Mouse (Mus musculus) small intestine, adult 2 months (tissue): ENCODE measurements around the gene Mettl9. TPM values are rescaled to one million over a fixed set of nuclear protein-coding genes. Genes with fewer than 3 reads are reported as not detected.

Experiments used
- H3K27ac ChIP-seq: fragments of 200-500 bp; 2 replicates; pipeline ENCODE4 v1.5.1; 2012; ENCODE audit warnings: low read depth, low read length, control low read depth, inconsistent platforms; ENCODE audit not compliant: insufficient read depth
- H3K27me3 ChIP-seq: fragments of 200-500 bp; 2 replicates; pipeline ENCODE4 v1.6.1; 2012; ENCODE audit warnings: mild to moderate bottlenecking, moderate library complexity, low read length, inconsistent platforms; ENCODE audit not compliant: control insufficient read depth, insufficient read depth
- H3K36me3 ChIP-seq: fragments of 200-500 bp; 2 replicates; pipeline ENCODE4 v1.6.1; 2012; ENCODE audit warnings: mild to moderate bottlenecking, low read length, control low read depth, inconsistent platforms; ENCODE audit not compliant: control insufficient read depth, insufficient read depth
- H3K4me1 ChIP-seq: fragments of 200-500 bp; 2 replicates; pipeline ENCODE4 v1.6.1; 2012; ENCODE audit warnings: low read length, inconsistent platforms, mixed read lengths; ENCODE audit not compliant: control insufficient read depth, insufficient read depth, insufficient read length
- H3K4me3 ChIP-seq: fragments of 200-500 bp; 2 replicates; pipeline ENCODE4 v1.5.1; 2012; ENCODE audit warnings: low read depth, mild to moderate bottlenecking, control low read depth, inconsistent platforms, low read length, moderate library complexity
- CTCF ChIP-seq: fragments of 200-500 bp; IDR thresholded peaks from 2 replicates; pipeline ENCODE4 v1.5.1; 2012; ENCODE audit warnings: low read depth, mild to moderate bottlenecking, control low read depth, inconsistent platforms, low read length, moderate library complexity, mixed read lengths; ENCODE audit not compliant: insufficient replicate concordance, insufficient read length; ENCODE audit errors: extremely low read depth
- POLR2A ChIP-seq: fragments of 200-500 bp; IDR thresholded peaks from 2 replicates; pipeline ENCODE4 v1.6.1; 2012; ENCODE audit warnings: low read depth, mild to moderate bottlenecking, control low read depth, inconsistent platforms, low read length, moderate library complexity
- WGBS: fragments of 180-500 bp; shearing (Covaris S2); methylation state at CpG from one replicate; pipeline ENCODE4 v1.1.7; 2018; 5-methylcytosine and 5-hydroxymethylcytosine counted together
- polyA plus RNA-seq: library from polyadenylated mRNA; depleted of rRNA; stranded (reverse); fragments of >200 nt; gene quantifications from 2 replicates; pipeline ENCODE4 v1.2.3, GENCODE M21; 2012

The Mettl9 gene
- polyA plus RNA-seq, 1 experiment, result 22.6 TPM

- under 1% methylated on average over 63 of the region's 63 CpGs for WGBS
- Histone ChIP-seq H3K27me3 (no peaks in the 10 kb centered on the region), H3K27ac (peak overlapping the region; percentile 76), H3K4me1 (peaks cover 8% of the 10 kb centered on the region; the same call in 1 of the 2 replicates), H3K36me3 (no peaks in the 10 kb centered on the region), H3K4me3 (peak overlapping the region; percentile 97)
- TF ChIP-seq CTCF (no peak), POLR2A (no peak)
Measured at GRCm38 (mm10) chr7:121034701-121035141, 476 bp downstream of the Mettl9 start.

DNA sequence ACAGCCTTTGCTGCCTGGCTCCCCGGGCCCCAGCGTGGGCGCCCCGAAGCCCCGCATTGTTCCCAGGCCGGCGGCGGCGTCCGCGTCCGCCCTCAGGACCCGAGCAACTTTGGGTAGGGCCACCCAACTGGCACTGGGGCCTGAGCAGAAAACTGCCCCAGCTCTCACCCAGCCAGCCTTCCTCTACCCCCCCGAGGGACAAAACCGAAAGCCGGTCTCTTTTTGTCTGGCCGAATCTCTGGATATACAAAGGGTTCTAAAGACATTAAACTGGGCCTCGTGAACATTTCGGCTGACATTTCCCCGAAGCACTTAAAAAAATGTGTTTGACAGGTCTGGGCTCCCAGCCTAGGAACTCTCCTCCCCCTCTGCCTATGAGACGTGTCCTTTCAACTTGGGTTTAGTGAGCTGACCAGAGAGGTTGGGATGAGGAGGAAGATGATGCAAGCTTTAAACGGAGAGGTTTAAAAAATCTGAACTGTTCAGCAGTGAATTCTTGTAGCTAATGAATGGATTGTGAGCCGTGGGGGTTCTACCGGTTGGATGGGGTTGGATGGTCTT lies 996 bp downstream of the Mettl9 start:
- H3K4me3 ChIP-seq, result peak overlapping the region; percentile 97
- H3K36me3 ChIP-seq, result no peaks in the 10 kb centered on the region
- TF ChIP-seq CTCF (no peak), POLR2A (no peak)
- no peaks in the 10 kb centered on the region for H3K27me3 ChIP-seq
- peak overlapping the region; percentile 76 for H3K27ac ChIP-seq
- under 1% methylated on average over 24 of the region's 24 CpGs for WGBS
- peaks cover 8% of the 10 kb centered on the region; the same call in 1 of the 2 replicates for H3K4me1 ChIP-seq

GRCm38 (mm10) chr7:121040595-121040994 lies 6.3 kb downstream of the Mettl9 start:
- 75% methylated on average over 4 of the region's 4 CpGs for WGBS
- Histone ChIP-seq H3K4me3 (no peak overlapping the region), H3K27me3 (no peaks in the 10 kb centered on the region), H3K27ac (no peak overlapping the region), H3K36me3 (no peaks in the 10 kb centered on the region), H3K4me1 (peaks cover 19% of the 10 kb centered on the region; the same call in 1 of the 2 replicates)
- TF ChIP-seq POLR2A (no peak), CTCF (no peak)

DNA sequence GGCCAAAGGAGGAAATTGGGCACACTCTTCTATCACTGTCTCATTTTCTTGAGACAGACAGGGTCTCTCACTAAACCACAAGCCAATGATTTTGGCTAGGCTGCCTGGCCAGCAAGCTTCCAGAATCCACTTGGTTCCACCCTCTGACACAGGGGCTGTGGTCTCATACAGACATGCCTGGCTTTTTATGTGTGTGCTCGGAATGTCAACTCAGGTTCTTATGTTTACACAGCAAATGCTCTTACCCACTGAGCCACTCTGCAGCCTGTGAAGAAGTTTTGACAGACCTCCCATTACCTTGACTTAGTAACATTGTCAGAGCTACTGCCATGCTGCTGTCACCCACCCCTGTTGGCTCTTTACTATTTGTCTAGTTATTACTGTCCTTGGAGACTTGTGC lies 7.7 kb downstream of the Mettl9 start:
- no peaks in the 10 kb centered on the region for H3K27me3 ChIP-seq
- WGBS, result 52% methylated on average over 1 of the region's 1 CpGs
- H3K27ac ChIP-seq, result no peak overlapping the region
- H3K4me3 ChIP-seq, result no peak overlapping the region
- no peaks in the 10 kb centered on the region for H3K36me3 ChIP-seq
- peaks cover 17% of the 10 kb centered on the region; the same call in 1 of the 2 replicates for H3K4me1 ChIP-seq
- no peak for TF ChIP-seq POLR2A
- TF ChIP-seq CTCF, result no peak

- H3K27me3 ChIP-seq, result no peaks in the 10 kb centered on the region
- no peaks in the 10 kb centered on the region for H3K36me3 ChIP-seq
- peak overlapping the region; percentile 58; the same call in 1 of the 2 replicates for H3K27ac ChIP-seq
- no peak overlapping the region for H3K4me3 ChIP-seq
- peaks cover 19% of the 10 kb centered on the region; the same call in 1 of the 2 replicates for H3K4me1 ChIP-seq
- TF ChIP-seq POLR2A, result no peak
- no peak for TF ChIP-seq CTCF
- WGBS, result 91% methylated on average over 3 of the region's 3 CpGs
Measured at GRCm38 (mm10) chr7:121043004-121043403, 8.8 kb downstream of the Mettl9 start.

DNA sequence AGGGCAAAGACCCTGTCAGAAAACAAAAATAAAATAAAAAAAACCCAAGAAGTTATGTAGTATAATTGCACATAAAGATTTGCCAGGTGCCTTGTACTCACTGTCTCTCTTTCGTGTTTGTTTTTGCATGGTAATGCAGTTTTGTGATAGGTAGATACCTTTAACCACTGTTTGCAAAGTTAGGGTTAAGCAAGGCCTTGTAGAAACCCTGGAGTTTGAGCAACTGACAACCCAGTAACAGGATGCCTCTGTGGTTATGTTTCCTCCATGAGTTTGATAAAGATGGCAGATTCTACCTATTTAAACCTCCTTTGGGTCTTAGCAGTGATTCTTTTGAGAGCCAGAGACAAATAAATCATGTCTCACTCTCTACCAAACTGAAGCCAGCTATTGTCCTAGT lies 9.3 kb downstream of the Mettl9 start:
- TF ChIP-seq CTCF, result no peak
- no peak for TF ChIP-seq POLR2A
- Histone ChIP-seq H3K27ac (no peak overlapping the region), H3K36me3 (peaks cover 2% of the 10 kb centered on the region; the same call in 1 of the 2 replicates), H3K4me3 (no peak overlapping the region), H3K27me3 (no peaks in the 10 kb centered on the region), H3K4me1 (peaks cover 19% of the 10 kb centered on the region; the same call in 1 of the 2 replicates)
- WGBS, result 77% methylated on average over 1 of the region's 1 CpGs

- Histone ChIP-seq H3K36me3 (peaks cover 3% of the 10 kb centered on the region; the same call in 1 of the 2 replicates), H3K4me1 (peaks cover 19% of the 10 kb centered on the region; the same call in 1 of the 2 replicates), H3K4me3 (no peak overlapping the region), H3K27ac (no peak overlapping the region; the same call in 1 of the 2 replicates), H3K27me3 (no peaks in the 10 kb centered on the region)
- 69% methylated on average over 1 of the region's 1 CpGs for WGBS
- TF ChIP-seq CTCF, result no peak
- no peak for TF ChIP-seq POLR2A
Measured at GRCm38 (mm10) chr7:121044251-121044650, 10.0 kb downstream of the Mettl9 start.
